Mouse (Mus musculus) liver, embryonic 15.5 days (tissue): Measurements from ENCODE around the gene Filip1l. TPM values are rescaled to one million over a fixed set of nuclear protein-coding genes. Genes with fewer than 3 reads are reported as not detected.

Experiments
- ATAC-seq: fragments of 200-750 bp; cut with Nextera tagmentation; 2 replicates; pipeline ENCODE4 v1.8.0; 2017; ENCODE audit warnings: moderate number of reproducible peaks, mild to moderate bottlenecking, moderate library complexity; ENCODE audit not compliant: insufficient read depth
- H3K27ac ChIP-seq: fragments of 300-500 bp; sonication (generic); replicated peaks from 2 replicates; pipeline ENCODE4 v1.5.1; 2015; ENCODE audit warnings: mild to moderate bottlenecking, inconsistent platforms
- H3K27me3 ChIP-seq: fragments of 300-500 bp; sonication (generic); 2 replicates; pipeline ENCODE4 v1.6.1; 2015; ENCODE audit warnings: mild to moderate bottlenecking, inconsistent platforms
- H3K36me3 ChIP-seq: fragments of 300-500 bp; sonication (generic); replicated peaks from 2 replicates; pipeline ENCODE4 v1.6.1; 2015; ENCODE audit warnings: moderate library complexity, mild to moderate bottlenecking, inconsistent platforms
- H3K4me1 ChIP-seq: fragments of 300-500 bp; sonication (generic); replicated peaks from 2 replicates; pipeline ENCODE4 v1.6.1; 2015; ENCODE audit warnings: inconsistent platforms
- H3K4me2 ChIP-seq: fragments of 300-500 bp; sonication (generic); 2 replicates; pipeline ENCODE4 v1.6.1; 2015; ENCODE audit warnings: moderate library complexity, mild to moderate bottlenecking, inconsistent platforms
- H3K4me3 ChIP-seq: fragments of 300-500 bp; sonication (generic); replicated peaks from 2 replicates; pipeline ENCODE4 v1.5.1; 2015; ENCODE audit warnings: mild to moderate bottlenecking, inconsistent platforms
- H3K9ac ChIP-seq: fragments of 300-500 bp; sonication (generic); 2 replicates; pipeline ENCODE4 v1.6.1; 2015; ENCODE audit warnings: moderate library complexity, mild to moderate bottlenecking, inconsistent platforms
- H3K9me3 ChIP-seq: fragments of 300-500 bp; sonication (generic); replicated peaks from 2 replicates; pipeline ENCODE4 v1.6.1; 2016; ENCODE audit warnings: inconsistent platforms
- WGBS: fragments of 180-500 bp; shearing (Covaris S2); methylation state at CpG from one replicate; pipeline ENCODE4 v1.1.7; 2015; ENCODE audit warnings: mixed read lengths; ENCODE audit not compliant: insufficient replicate concordance; 5-methylcytosine and 5-hydroxymethylcytosine counted together
- polyA plus RNA-seq: library from polyadenylated mRNA; unstranded; fragments of >200 nt; fragmentation: Nextera tagmentation; extraction: Ambion mirVana; gene quantifications from 2 replicates; pipeline ENCODE4 v1.2.1, GENCODE M21; 2015

The Filip1l gene
- polyA plus RNA-seq, 1 experiment from 2014 or later, result 3.6 TPM

- Histone ChIP-seq H3K9me3 (no peaks in the 10 kb centered on the region), H3K4me2 (no peak overlapping the region), H3K4me1 (no peaks in the 10 kb centered on the region), H3K4me3 (no peak overlapping the region), H3K36me3 (no peaks in the 10 kb centered on the region), H3K27ac (no peak overlapping the region), H3K27me3 (no peaks in the 10 kb centered on the region), H3K9ac (no peak overlapping the region)
- no peak for ATAC-seq
- WGBS, result 87% methylated on average over 5 of the region's 5 CpGs
These were observed 218.0 kb downstream of the Filip1l start for GRCm38 (mm10) chr16:57570789-57571311.

GRCm38 (mm10) chr16:57573831-57574230, 220.9 kb downstream of the Filip1l start:
- H3K36me3 ChIP-seq, result no peaks in the 10 kb centered on the region
- no peaks in the 10 kb centered on the region for H3K27me3 ChIP-seq
- H3K4me3 ChIP-seq, result no peak overlapping the region
- no peak for ATAC-seq
- H3K27ac ChIP-seq, result no peak overlapping the region
- no peak overlapping the region for H3K4me2 ChIP-seq
- WGBS, result 49% methylated on average over 1 of the region's 1 CpGs
- H3K9ac ChIP-seq, result no peak overlapping the region
- no peaks in the 10 kb centered on the region for H3K4me1 ChIP-seq
- no peaks in the 10 kb centered on the region for H3K9me3 ChIP-seq

- H3K27me3 ChIP-seq, result no peaks in the 10 kb centered on the region
- 71% methylated on average over 1 of the region's 1 CpGs for WGBS
- no peaks in the 10 kb centered on the region for H3K9me3 ChIP-seq
These were observed 223.0 kb downstream of the Filip1l start for GRCm38 (mm10) chr16:57575764-57576388.

GRCm38 (mm10) chr16:57577519-57577918, 224.6 kb downstream of the Filip1l start:
- Histone ChIP-seq H3K36me3 (no peaks in the 10 kb centered on the region), H3K4me1 (no peaks in the 10 kb centered on the region), H3K9ac (no peak overlapping the region), H3K27ac (no peak overlapping the region), H3K9me3 (no peaks in the 10 kb centered on the region), H3K27me3 (no peaks in the 10 kb centered on the region), H3K4me2 (no peak overlapping the region), H3K4me3 (no peak overlapping the region)
- WGBS, result 81% methylated on average over 1 of the region's 1 CpGs
- ATAC-seq, result no peak

More at GRCm38 (mm10) chr16:57575764-57576388, 223.0 kb downstream of the Filip1l start:
- Histone ChIP-seq H3K27ac (no peak overlapping the region), H3K4me1 (no peaks in the 10 kb centered on the region), H3K4me3 (no peak overlapping the region), H3K9ac (no peak overlapping the region), H3K4me2 (no peak overlapping the region), H3K36me3 (no peaks in the 10 kb centered on the region)
- no peak for ATAC-seq

- H3K4me2 ChIP-seq, result no peak overlapping the region
- 37% methylated on average over 7 of the region's 7 CpGs for WGBS
- no peaks in the 10 kb centered on the region for H3K27me3 ChIP-seq
- no peak overlapping the region for H3K27ac ChIP-seq
- no peaks in the 10 kb centered on the region for H3K9me3 ChIP-seq
- no peaks in the 10 kb centered on the region for H3K4me1 ChIP-seq
- H3K9ac ChIP-seq, result no peak overlapping the region
- no peak overlapping the region for H3K4me3 ChIP-seq
- H3K36me3 ChIP-seq, result no peaks in the 10 kb centered on the region
- ATAC-seq, result no peak
These were observed 227.1 kb downstream of the Filip1l start for GRCm38 (mm10) chr16:57580041-57580440.

- Histone ChIP-seq H3K27ac (no peak overlapping the region), H3K4me2 (no peak overlapping the region), H3K9me3 (no peaks in the 10 kb centered on the region), H3K4me3 (no peak overlapping the region), H3K27me3 (no peaks in the 10 kb centered on the region), H3K9ac (no peak overlapping the region), H3K36me3 (no peaks in the 10 kb centered on the region), H3K4me1 (no peaks in the 10 kb centered on the region)
- no peak for ATAC-seq
- WGBS, result 33% methylated on average over 2 of the region's 2 CpGs
These were observed 229.1 kb downstream of the Filip1l start for GRCm38 (mm10) chr16:57582008-57582407.

- H3K4me1 ChIP-seq, result no peaks in the 10 kb centered on the region
- no peak for ATAC-seq
- no peak overlapping the region for H3K27ac ChIP-seq
- 8% methylated on average over 3 of the region's 3 CpGs for WGBS
- no peaks in the 10 kb centered on the region for H3K9me3 ChIP-seq
- no peaks in the 10 kb centered on the region for H3K27me3 ChIP-seq
- H3K36me3 ChIP-seq, result no peaks in the 10 kb centered on the region
- H3K4me3 ChIP-seq, result no peak overlapping the region
- no peak overlapping the region for H3K9ac ChIP-seq
- H3K4me2 ChIP-seq, result no peak overlapping the region
These were observed 232.3 kb downstream of the Filip1l start for GRCm38 (mm10) chr16:57585201-57585600.

- Histone ChIP-seq H3K4me3 (no peak overlapping the region), H3K4me1 (no peaks in the 10 kb centered on the region), H3K27me3 (no peaks in the 10 kb centered on the region), H3K27ac (no peak overlapping the region), H3K9ac (no peak overlapping the region), H3K4me2 (no peak overlapping the region), H3K9me3 (no peaks in the 10 kb centered on the region), H3K36me3 (no peaks in the 10 kb centered on the region)
- WGBS, result 34% methylated on average over 7 of the region's 7 CpGs
- no peak for ATAC-seq
These were observed 240.7 kb downstream of the Filip1l start for GRCm38 (mm10) chr16:57593422-57594157.

GRCm38 (mm10) chr16:57597295-57597957, 244.5 kb downstream of the Filip1l start:
- 63% methylated on average over 4 of the region's 4 CpGs for WGBS
- no peaks in the 10 kb centered on the region for H3K4me1 ChIP-seq
- no peaks in the 10 kb centered on the region for H3K9me3 ChIP-seq
- H3K9ac ChIP-seq, result no peak overlapping the region
- H3K27ac ChIP-seq, result no peak overlapping the region
- ATAC-seq, result no peak; the same call in 1 of the 2 replicates
- no peaks in the 10 kb centered on the region for H3K27me3 ChIP-seq
- H3K36me3 ChIP-seq, result no peaks in the 10 kb centered on the region
- H3K4me3 ChIP-seq, result no peak overlapping the region
- H3K4me2 ChIP-seq, result no peak overlapping the region

- Histone ChIP-seq H3K4me3 (no peak overlapping the region), H3K4me1 (peaks cover 7% of the 10 kb centered on the region), H3K27ac (no peak overlapping the region), H3K36me3 (no peaks in the 10 kb centered on the region), H3K27me3 (no peaks in the 10 kb centered on the region), H3K9ac (no peak overlapping the region), H3K4me2 (no peak overlapping the region), H3K9me3 (no peaks in the 10 kb centered on the region)
- ATAC-seq, result no peak
These were observed 248.1 kb downstream of the Filip1l start for GRCm38 (mm10) chr16:57601031-57601430.
